Mouse (Mus musculus) heart, postnatal 10 days (tissue): Measurements from ENCODE around the gene Qdpr. TPM values are rescaled to one million over a fixed set of nuclear protein-coding genes. Genes with fewer than 3 reads are reported as not detected.
A peak's percentile ranks its signal among the peaks of the same experiment; 100 is the strongest.

ENCODE experiments used
- DNase-seq, 2 experiments: peaks; one replicate each; pipeline ENCODE4 v3.0.0; 2021
- intact Hi-C: fragments of 180-260 bp; cut with DNase I; formaldehyde crosslinking; loops from one replicate; pipeline ENCODE4 v1.15.1; 2025
- total RNA-seq, 2 experiments: library from RNA; stranded (reverse); gene quantifications; 2 replicates each; pipeline ENCODE4 v1.2.3; 2021

Qdpr gene
- 10 to 100 TPM; 78.9 to 81.4 TPM for total RNA-seq

DNA sequence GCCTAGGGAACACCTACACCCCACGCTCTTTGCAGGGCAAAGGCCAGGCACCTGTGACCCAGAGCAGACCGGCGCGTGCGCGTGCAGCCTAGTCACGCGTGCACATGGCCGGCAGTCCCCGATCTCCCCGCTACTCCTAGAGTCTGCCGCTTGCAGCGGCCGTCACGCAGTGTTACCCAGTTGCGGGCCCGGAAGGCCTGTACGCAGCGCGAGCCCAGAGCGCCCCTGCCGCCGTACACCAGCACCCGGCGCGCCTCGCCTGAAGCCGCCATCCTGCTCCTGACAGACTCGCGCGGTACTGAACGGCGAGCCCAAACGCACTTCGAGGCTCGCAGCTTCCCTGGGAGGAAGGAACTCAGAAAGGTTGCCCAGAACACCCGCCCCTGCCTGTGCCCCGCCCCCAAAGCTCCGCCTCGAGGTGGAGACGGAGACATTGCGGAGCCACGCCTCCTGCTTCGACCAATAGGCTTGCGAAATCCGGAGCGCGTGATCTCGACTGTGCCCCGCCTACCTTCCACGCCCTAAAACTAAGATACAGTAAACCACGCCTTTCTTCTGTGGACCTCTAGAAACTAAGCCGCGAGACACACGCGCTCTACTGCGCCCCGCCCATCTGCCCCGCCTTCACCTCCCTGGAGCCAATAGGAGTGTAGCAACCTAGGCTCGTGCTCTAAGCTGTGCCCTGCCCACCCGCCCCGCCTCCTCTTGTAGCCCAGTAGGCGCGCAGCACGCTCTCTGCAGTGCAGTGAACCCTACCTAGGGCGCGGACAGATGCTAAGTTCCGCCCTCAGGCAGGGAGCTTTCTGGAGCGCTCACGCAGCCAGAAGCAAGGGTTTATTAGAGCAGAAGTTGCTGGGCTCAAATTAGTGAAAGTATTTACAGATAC, at the start of gene Qdpr:
Gene Qdpr, minus strand, starts transcription at position 406 of the 886 bp plus-strand sequence.
- DNase-seq = peak; percentile 96
- intact Hi-C loops = loop anchor here (5.0 kb wide), 1 partner anchor 72 kb away; the partner anchor contains the start of gene Med28

DNA sequence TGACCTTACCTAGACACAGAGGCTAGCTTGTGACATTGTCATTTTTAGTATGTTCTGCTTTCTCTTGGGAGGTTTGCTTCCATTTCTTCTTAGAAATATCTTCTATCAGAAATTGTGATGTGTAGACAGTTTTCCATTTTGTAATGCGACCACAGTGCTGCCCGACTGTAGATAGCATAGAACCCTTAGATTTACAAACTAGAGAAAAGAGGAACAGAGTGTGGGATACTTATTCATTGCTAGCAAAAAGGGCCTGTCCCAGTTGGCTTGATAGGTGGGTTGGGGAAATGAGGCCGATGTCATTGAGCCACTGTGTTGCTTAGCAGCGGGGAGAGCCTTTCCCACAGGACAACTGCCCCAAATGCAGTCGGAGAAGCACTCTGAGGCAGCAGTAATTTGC, 47.5 kb upstream of the Qdpr start:
- intact Hi-C loops = loop anchor here (10.0 kb wide), 1 partner anchor 357 kb away; the partner anchor contains the start of gene Lcorl
- no peak for DNase-seq

- intact Hi-C loops = loop anchor here (10.0 kb wide), 1 partner anchor 358 kb away; the partner anchor contains the start of gene Lcorl
- no peak for DNase-seq
Measured at GRCm38 (mm10) chr5:45496930-45497550, 47.0 kb upstream of the Qdpr start.

DNA sequence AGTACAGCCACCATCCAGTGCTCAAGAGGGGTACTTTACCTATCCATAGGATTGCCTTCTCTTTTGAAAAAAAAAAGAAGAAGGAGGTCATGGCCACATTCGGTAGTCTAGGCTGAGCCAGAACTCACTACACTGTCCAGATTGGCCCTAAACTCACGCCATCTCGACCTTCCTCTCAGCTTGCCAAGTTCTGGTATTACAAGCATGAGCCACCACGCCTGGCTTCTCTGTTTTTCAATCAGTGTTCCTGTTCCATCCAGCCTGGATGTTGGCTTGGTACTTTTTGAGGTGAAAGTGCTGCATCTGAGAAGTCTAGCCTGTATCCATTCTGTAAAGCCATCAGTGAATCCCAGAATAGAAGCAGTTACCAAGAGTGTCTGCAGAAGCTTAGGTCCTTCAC, 46.4 kb upstream of the Qdpr start:
- intact Hi-C loops = loop anchor here (10.0 kb wide), 1 partner anchor 358 kb away; the partner anchor contains the start of gene Lcorl

DNA sequence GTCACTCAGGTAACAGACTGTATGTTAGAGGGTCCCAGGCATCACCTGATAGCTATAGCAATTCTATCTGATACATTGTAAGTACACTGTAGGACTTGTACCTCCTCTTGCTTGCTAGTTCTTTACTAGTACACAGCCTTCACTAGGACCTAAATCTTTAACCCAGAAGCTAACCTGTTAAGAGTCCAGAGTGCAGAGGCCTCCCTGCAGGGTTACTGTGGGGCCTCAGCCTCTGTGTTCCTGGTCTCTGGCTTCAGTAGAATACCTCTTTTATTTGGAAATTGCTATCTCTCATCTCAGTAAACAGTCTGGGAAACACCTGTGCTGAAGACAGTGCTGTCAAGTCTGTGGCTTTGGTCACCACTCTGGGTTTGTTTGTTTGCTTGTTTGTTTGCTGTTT, 46.0 kb upstream of the Qdpr start:
- no peak for DNase-seq
- intact Hi-C loops = loop anchor here (10.0 kb wide), 1 partner anchor 359 kb away; the partner anchor contains the start of gene Lcorl

More for the DNA sequence above, 46.4 kb upstream of the Qdpr start:
- no peak for DNase-seq

DNA sequence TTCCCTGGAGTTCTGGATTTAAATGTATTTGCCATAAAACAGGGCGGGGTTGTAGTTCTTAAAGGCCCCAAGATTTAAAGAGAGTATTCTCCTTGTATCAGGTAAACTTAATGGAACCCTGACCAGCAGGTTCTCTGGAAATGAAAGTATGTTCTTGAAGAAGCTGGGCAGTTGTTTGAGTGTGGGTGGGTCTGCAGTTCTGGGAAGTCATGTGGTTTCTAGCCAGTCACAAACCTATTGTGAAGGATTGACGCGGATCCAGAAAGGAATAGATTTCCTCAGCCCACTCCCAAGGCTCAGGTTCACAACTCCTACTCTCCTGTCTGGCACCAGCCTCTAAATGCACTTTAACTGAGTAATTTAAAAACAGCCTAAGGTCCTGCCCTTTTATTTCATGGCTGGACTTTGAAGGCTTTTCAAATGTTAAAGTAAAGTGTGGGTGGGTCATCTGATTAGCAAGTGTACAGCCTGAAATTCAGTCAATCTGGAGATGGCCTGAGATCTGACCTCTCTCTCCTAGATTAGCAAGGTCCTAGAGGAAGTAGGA, 45.5 kb upstream of the Qdpr start:
- intact Hi-C loops = loop anchor here (10.0 kb wide), 1 partner anchor 359 kb away; the partner anchor contains the start of gene Lcorl
- no peak for DNase-seq

DNA sequence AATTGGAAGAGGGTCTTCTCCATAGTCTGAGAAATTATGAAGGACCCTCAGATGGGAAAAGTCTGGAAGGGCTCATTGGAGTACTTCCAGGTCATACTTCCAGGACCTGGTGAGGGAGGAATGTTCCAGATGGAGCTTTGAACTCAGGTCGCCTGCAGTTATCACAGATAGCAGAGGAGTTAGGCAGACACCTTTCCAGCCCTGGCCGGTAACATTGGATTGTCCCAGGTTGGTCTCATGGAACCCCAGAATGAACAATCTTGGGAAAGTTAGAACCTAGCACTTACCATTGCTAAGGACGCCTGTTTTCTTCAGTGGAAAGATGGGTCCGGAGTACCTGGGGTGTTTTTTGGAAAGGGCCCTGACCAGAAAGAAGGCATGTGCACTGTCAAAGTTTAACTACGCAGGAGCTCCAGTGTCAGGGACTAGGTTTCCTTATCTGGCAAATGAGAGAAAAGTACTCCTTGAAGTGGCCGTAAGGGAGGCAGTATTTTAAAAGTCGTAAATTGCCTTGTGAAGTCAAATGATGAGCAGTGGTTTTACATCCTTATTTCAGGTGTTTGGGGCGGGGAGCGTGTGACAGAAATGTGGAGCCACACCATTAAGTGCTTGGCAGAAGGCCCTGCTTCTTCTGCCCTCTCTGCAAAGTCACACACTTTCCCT, 44.2 kb upstream of the Qdpr start:
- DNase-seq = peak; percentile 12 to 18

DNA sequence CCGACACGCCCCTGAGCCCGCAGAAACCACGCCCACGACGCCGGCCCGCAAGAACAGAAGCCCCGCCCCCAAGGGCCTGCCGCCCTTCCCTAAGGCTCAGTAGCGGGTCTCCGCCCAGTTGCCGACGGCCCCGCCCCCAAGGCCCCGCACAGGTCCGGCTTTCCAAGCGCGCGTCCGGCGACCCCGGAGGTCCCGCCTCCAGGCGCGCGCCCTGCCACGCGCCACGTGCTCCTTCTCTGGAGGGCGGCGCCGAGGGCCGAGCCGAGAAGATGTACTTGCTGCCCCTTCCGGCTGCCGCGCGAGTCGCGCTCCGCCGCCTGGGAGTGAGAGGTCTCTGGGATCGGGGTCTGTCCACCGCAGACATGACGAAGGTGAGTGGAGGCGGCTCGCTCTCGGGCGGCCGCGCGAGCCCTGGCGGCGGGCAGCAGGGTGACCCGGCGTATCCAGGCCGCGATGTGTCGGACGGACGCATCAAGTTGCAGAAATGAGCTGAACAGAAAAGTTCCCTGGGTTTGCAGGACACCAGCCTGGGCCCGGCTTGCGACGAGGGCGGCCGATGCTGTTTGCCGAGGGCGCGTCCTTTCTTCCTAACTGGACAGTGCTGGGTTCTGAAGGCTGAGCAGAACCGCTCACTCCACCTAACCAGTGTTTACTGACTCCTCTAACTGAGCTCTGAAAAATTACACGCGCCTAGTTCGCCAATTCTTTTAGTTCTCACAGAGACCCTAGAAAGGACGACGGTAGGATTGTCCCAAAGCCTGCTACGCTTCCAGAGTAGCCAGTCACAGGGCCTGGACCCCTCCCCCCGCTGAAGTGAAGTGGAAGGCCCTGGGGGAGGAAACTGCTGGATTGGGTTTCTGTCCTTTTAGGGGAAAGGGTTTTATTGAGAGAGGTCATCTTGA, 43.4 kb upstream of the Qdpr start, which contains the start of gene Lap3:
Gene Lap3, plus strand, starts transcription at position 184 of the 902 bp plus-strand sequence.
- intact Hi-C loops = loop anchor here (2.0 to 10.0 kb wide), 3 partner anchors 27 to 361 kb away; partner anchors contain the start of genes Lcorl and Med28

More for the DNA sequence above, 44.2 kb upstream of the Qdpr start:
- intact Hi-C loops = loop anchor here (5.0 to 10.0 kb wide), 2 partner anchors 178 to 361 kb away; partner anchors contain the start of gene Lcorl

DNA sequence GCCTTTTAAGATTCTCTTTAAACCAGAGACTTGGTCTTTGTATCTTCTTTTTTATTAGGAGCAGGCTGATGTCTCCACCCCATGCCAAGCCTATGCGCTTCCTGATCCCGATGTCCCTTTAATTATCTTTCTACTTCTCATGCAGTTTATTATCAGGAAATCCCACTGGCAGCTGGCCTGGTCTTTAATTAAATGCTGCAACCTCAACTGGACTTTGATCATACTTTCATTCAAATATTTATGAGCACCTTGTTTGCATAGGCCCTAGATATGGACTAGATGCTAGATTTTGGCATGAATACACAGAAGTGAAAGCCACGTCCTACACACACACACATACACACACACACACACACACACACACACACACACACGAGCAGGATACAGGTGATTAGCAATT, 41.7 kb upstream of the Qdpr start:
- intact Hi-C loops = loop anchor here (2.0 to 10.0 kb wide), 3 partner anchors 29 to 363 kb away; partner anchors contain the start of genes Lcorl and Med28
- DNase-seq = no peak

More for the DNA sequence above, 43.4 kb upstream of the Qdpr start, which contains the start of gene Lap3:
- peak; percentile 99 for DNase-seq

- DNase-seq = no peak
- intact Hi-C loops = no loop called here
Measured at GRCm38 (mm10) chr5:45483654-45484053, 33.6 kb upstream of the Qdpr start.

- DNase-seq = no peak
- intact Hi-C loops = no loop called here
Measured at GRCm38 (mm10) chr5:45482607-45483006, 32.6 kb upstream of the Qdpr start.

GRCm38 (mm10) chr5:45481125-45481524, 31.1 kb upstream of the Qdpr start:
- intact Hi-C loops = no loop called here

GRCm38 (mm10) chr5:45480066-45480465, 30.0 kb upstream of the Qdpr start:
- intact Hi-C loops = no loop called here
- no peak for DNase-seq

More at GRCm38 (mm10) chr5:45481125-45481524, 31.1 kb upstream of the Qdpr start:
- no peak for DNase-seq

DNA sequence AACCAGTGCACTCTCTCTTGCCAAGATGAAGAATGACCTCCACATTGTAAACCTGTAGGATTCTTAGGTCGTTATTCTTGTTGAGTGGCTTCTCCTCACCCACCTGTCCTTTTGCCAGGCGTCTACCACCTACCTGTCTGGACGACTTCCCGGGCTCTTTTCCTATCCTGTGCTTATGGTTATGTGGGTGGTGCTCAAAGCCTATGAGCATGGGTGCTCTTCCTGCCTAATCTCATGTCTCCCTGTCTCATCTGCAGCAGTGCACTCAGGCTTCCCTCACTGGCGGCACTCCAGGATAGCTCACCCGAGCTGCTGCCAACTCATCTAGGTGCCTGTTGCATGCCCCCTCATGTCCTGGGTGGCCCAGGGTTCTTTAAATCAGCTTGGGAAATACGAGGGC, 27.6 kb upstream of the Qdpr start:
- no peak for DNase-seq
- intact Hi-C loops = no loop called here

- intact Hi-C loops = no loop called here
Measured at GRCm38 (mm10) chr5:45476288-45476687, 26.3 kb upstream of the Qdpr start.

DNA sequence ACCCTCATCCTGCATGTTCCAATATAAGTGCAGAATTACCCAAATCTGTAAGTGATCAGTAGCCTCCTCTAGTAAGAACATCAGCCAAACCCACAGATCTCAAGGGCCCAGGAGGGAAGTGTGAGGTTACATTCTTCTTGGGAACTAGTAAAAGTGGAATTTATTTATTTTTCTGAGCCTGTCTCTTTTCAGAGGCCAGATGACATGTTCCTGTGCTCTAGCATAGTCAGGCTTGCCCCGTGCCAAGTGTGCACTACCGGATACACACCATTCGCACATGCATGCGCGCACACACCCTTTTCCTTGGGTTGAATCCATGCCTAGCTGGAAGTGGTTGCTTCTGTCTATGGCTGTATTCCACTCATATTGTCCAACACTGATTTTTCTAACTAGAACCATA, 25.7 kb upstream of the Qdpr start:
- intact Hi-C loops = loop anchor here (2.0 kb wide), 1 partner anchor 871 kb away; no protein-coding TSS in a partner anchor
- DNase-seq = no peak

More at GRCm38 (mm10) chr5:45476288-45476687, 26.3 kb upstream of the Qdpr start:
- DNase-seq = no peak

DNA sequence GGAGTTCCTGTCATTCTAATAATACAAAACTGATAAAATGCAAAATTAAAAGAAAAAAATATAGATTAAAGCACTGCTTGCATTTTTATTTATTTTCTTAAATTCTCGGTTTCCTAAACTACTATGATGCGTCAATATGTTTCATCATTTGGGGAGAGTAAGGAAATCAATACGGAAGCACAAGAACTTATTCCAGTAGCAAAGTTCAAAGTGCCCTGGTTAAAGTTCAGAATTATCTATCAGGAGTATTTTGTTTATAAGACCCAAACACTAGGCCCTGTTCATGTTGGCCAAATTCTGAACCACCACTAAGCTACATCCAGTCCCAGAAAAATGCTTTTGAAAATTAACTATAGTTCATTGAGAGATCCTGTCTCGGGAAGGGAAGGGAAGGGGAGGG, 24.7 kb upstream of the Qdpr start:
- no peak for DNase-seq
- intact Hi-C loops = loop anchor here (1.0 to 2.0 kb wide), 3 partner anchors 60 to 872 kb away; partner anchors contain the start of gene Ncapg

DNA sequence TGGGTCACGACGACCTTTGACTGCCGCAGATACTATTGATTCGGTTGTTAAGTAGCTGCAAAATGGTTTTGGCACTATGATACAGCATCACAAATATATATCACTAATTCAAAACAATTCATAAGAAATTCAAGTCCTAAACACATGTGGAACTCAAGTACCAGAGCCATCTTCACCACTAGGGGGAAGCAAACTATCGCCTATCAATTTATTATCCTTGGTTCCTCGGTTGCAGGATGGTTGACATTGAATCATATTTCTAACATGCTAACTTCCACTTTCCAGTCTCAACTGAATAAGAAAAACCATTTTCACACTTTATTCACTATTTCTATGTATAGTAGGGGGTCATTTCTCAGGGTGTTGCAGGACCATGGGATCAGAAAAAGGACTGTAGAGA, 24.2 kb upstream of the Qdpr start:
- intact Hi-C loops = loop anchor here (1.0 to 2.0 kb wide), 3 partner anchors 60 to 873 kb away; partner anchors contain the start of gene Ncapg
- DNase-seq = peak; percentile 57 to 81

- DNase-seq = no peak
- intact Hi-C loops = no loop called here
Measured at GRCm38 (mm10) chr5:45473521-45473920, 23.5 kb upstream of the Qdpr start.
